Mouse (Mus musculus) megakaryocyte, embryonic 14.5 days (primary cell): ENCODE data around the gene St5.

Source experiments
- FLI1 ChIP-seq: IDR thresholded peaks from 2 replicates; pipeline ENCODE4 v1.6.1; 2012; ENCODE audit warnings: low read length, inconsistent platforms, mixed read lengths
- GATA1 ChIP-seq: IDR thresholded peaks from 3 replicates; pipeline ENCODE4 v1.6.1; 2012; ENCODE audit warnings: mixed read lengths, low read length, inconsistent platforms, borderline replicate concordance

- TF ChIP-seq GATA1 (no peak), FLI1 (no peak)
Observed at GRCm38 (mm10) chr7:109713434-109713982, 10.1 kb upstream of the St5 start.
